Mouse (Mus musculus) heart, adult 2 months (tissue): ENCODE results near the gene Chek1. TPM values are rescaled to one million over a fixed set of nuclear protein-coding genes. Genes with fewer than 3 reads are reported as not detected.
A peak's percentile ranks its signal among the peaks of the same experiment; 100 is the strongest.

Source experiments
- DNase-seq, 2 experiments: peaks; one replicate each; pipeline ENCODE4 v3.0.0; 2021
- H3K27ac ChIP-seq: fragments of 200-600 bp; 2 replicates; pipeline ENCODE4 v1.8.1; 2022
- H3K27me3 ChIP-seq: fragments of 200-500 bp; 2 replicates; pipeline ENCODE4 v1.6.1; 2012; ENCODE audit warnings: mild to moderate bottlenecking, low read length, inconsistent platforms, mixed read lengths; ENCODE audit not compliant: control insufficient read depth, insufficient read depth
- H3K36me3 ChIP-seq: fragments of 200-500 bp; 2 replicates; pipeline ENCODE4 v1.6.1; 2012; ENCODE audit warnings: low read length, inconsistent platforms; ENCODE audit not compliant: control insufficient read depth, insufficient read depth
- H3K4me1 ChIP-seq: fragments of 200-500 bp; 2 replicates; pipeline ENCODE4 v1.6.1; 2011; ENCODE audit warnings: low read length; ENCODE audit not compliant: control insufficient read depth, insufficient read depth
- H3K4me3 ChIP-seq: fragments of 200-600 bp; 2 replicates; pipeline ENCODE4 v1.8.1; 2022
- H3K79me2 ChIP-seq: fragments of 200-500 bp; replicated peaks from 2 replicates; pipeline ENCODE4 v1.6.1; 2012; ENCODE audit warnings: mild to moderate bottlenecking, inconsistent platforms, low read length, moderate library complexity, mixed read lengths; ENCODE audit not compliant: control insufficient read depth, insufficient read depth
- H3K9ac ChIP-seq: fragments of 200-500 bp; 2 replicates; pipeline ENCODE4 v1.6.1; 2012; ENCODE audit warnings: low read depth, mild to moderate bottlenecking, control low read depth, inconsistent platforms, low read length, mixed read lengths
- CTCF ChIP-seq: fragments of 200-600 bp; IDR thresholded peaks from 2 replicates; pipeline ENCODE4 v1.8.1; 2022; ENCODE audit warnings: antibody characterized with exemption, mild to moderate bottlenecking, moderate library complexity
- EP300 ChIP-seq: fragments of 200-500 bp; IDR thresholded peaks from 2 replicates; pipeline ENCODE4 v1.6.1; 2011; ENCODE audit warnings: low read depth, low read length, control low read depth; ENCODE audit not compliant: insufficient read depth
- POLR2A ChIP-seq: fragments of 200-500 bp; IDR thresholded peaks from 2 replicates; pipeline ENCODE4 v1.6.1; 2011; ENCODE audit warnings: mild to moderate bottlenecking, low read depth, low read length, control low read depth; ENCODE audit not compliant: insufficient read depth
- WGBS: fragments of 180-500 bp; shearing (Covaris S2); methylation state at CpG from one replicate; pipeline ENCODE4 v1.1.7; 2018; 5-methylcytosine and 5-hydroxymethylcytosine counted together
- intact Hi-C: fragments of 180-260 bp; cut with DNase I; formaldehyde crosslinking; loops from one replicate; pipeline ENCODE4 v1.15.1; 2025
- polyA plus RNA-seq: library from polyadenylated mRNA; depleted of rRNA; stranded (reverse); fragments of >200 nt; gene quantifications from 2 replicates; pipeline ENCODE4 v1.2.3, GENCODE M21; 2012
- total RNA-seq, 2 experiments: library from RNA; stranded (reverse); gene quantifications; 2 replicates each; pipeline ENCODE4 v1.2.3; 2021

Gene Chek1
- total and polyA plus RNA-seq, 3 experiments: 0.08 to 0.68 (median 0.29) TPM

DNA sequence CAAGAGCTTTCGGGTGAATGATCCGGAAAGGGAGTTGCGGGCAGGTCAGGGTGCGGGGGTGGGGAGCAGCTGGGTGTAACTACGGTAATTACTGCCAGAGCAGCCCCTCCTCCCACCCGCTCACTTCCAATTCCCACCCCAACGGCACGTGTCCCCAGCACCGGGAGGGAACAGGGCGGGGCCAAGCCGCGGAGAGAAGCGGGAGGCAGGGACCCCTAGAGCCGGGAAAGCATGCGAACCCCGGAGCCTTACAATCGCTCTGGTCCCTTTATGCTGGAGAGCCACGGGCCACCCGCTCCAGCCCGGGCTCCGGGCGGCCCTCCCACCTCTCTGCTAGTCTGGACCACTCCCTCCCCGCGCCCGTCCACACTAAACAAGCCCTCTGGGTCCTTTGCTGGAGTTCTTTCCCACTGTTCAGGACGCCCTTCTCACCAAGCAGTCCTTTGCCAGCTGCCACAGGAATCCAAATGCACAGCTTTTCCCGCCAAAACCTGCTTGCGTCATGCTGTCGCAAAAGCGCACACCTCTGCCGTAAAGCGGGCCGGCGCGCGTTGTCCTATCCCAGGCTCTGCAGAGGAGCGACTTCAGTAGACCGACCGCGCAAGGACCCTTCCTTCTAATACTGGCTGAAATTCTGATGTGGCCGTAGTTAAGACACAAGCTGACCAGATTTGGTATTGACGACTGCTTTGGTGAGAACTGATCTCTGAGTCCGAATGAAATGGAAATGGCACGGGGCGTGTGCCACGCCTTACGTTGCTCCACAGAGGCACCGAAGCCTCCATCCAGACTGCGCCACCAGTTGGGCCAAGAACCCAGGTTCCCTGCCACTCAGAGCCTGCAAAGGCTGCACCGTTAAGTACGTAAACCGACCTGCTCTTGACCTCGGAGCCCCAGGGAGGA, 483 bp downstream of the Chek1 start:
- TF ChIP-seq POLR2A (peak; percentile 84), CTCF (peak; percentile 17), EP300 (peak; percentile 46; the same call in 1 of the 2 replicates)
- Histone ChIP-seq H3K4me3 (peak overlapping the region; percentile 49), H3K4me1 (0 out of 2 replicates have a peak, but pooled peaks cover 1% of the 10 kb centered on the region), H3K36me3 (no peaks in the 10 kb centered on the region), H3K27me3 (no peaks in the 10 kb centered on the region), H3K9ac (peak overlapping the region; percentile 68), H3K79me2 (no peaks in the 10 kb centered on the region), H3K27ac (peak overlapping the region; percentile 66)
- WGBS: under 1% methylated on average over 51 of the region's 53 CpGs
- intact Hi-C loops: loop anchor here (2.0 to 5.0 kb wide), 2 partner anchors 40 to 71 kb away; partner anchors contain the start of genes Ei24 and Stt3a
- peak; percentile 91 to 94 for DNase-seq

DNA sequence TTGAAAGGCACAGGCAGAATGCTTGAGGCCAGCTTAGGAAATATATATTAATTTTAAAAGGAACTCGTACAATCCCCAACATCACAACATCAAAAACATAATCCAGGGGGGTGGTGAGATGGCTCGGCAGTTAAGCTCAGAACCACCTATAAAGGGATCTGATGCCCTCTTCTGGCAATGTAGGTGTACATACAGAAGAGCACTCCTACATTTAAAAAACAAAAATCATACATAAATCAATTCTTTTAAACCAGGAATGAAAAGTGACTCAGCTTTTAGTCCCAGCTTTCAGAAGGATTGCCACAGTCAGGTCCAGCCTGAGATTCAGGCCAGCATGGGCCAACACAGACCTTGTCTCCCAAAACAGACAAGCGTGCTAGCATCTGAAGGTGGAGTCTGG, 10.2 kb downstream of the Chek1 start:
- H3K4me1 ChIP-seq: no peaks in the 10 kb centered on the region
- 72% methylated on average over 3 of the region's 3 CpGs for WGBS
- H3K36me3 ChIP-seq: no peaks in the 10 kb centered on the region
- H3K27ac ChIP-seq: no peak overlapping the region
- peak; percentile 47 for TF ChIP-seq CTCF
- no peak for TF ChIP-seq EP300
- no peak for DNase-seq
- no peak overlapping the region for H3K4me3 ChIP-seq
- no peaks in the 10 kb centered on the region for H3K27me3 ChIP-seq
- no peak overlapping the region for H3K9ac ChIP-seq
- no peaks in the 10 kb centered on the region for H3K79me2 ChIP-seq
- intact Hi-C loops: loop anchor here (10.0 kb wide), 1 partner anchor 1122 kb away; no protein-coding TSS in a partner anchor

DNA sequence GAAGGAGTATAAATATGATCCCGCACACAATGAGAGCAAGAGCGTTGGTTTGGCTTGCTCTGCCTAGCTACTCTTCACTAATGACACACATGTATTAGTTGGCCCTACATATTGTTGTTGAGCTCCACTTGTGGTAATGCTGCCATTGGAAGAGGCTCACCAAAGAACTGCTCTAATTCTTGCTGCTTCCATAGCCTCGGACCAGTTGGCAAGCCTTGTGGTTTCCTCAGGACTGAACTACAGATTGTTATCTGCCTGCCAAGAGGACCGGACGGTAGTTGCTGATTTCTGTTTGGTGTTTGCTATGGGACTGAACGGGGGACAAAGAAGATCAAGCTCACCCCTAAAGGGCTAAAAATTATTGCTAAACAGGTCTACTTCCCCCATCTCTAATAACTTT, 19.6 kb downstream of the Chek1 start:
- Histone ChIP-seq H3K36me3 (no peaks in the 10 kb centered on the region), H3K9ac (no peak overlapping the region), H3K79me2 (no peaks in the 10 kb centered on the region), H3K27me3 (no peaks in the 10 kb centered on the region), H3K27ac (no peak overlapping the region), H3K4me3 (no peak overlapping the region), H3K4me1 (no peaks in the 10 kb centered on the region)
- 89% methylated on average over 6 of the region's 6 CpGs for WGBS
- TF ChIP-seq POLR2A: no peak
- no peak for TF ChIP-seq CTCF
- TF ChIP-seq EP300: no peak
- DNase-seq: no peak
- intact Hi-C loops: no loop called here

DNA sequence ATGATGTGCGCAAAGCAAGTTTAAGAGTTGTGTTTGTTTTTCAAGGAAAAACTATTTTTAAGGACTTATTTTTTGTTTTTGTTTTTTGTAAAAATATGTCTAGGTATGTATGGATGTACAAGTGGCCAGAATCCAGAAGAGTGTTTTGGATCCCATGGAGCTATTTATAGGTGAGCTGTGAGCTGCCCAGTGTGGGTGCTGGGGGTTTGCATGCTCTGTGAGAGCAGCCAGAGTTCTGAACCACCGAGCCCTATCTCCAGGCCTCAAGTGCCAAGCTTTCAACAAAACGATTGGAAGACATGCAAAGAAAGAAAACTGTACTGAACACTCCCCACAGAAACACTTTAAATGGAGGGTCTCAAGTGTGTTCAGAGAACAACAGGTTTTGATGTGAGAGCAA, 20.9 kb downstream of the Chek1 start:
- 56% methylated on average over 3 of the region's 3 CpGs for WGBS
- Histone ChIP-seq H3K27ac (no peak overlapping the region), H3K36me3 (no peaks in the 10 kb centered on the region), H3K9ac (no peak overlapping the region), H3K79me2 (no peaks in the 10 kb centered on the region), H3K4me3 (no peak overlapping the region), H3K4me1 (no peaks in the 10 kb centered on the region), H3K27me3 (no peaks in the 10 kb centered on the region)
- DNase-seq: no peak
- TF ChIP-seq CTCF (no peak), POLR2A (no peak), EP300 (no peak)
- intact Hi-C loops: no loop called here

GRCm38 (mm10) chr9:36694276-36694675, 32.6 kb downstream of the Chek1 start:
- H3K36me3 ChIP-seq: no peaks in the 10 kb centered on the region
- WGBS: 95% methylated on average over 10 of the region's 10 CpGs
- H3K4me3 ChIP-seq: no peak overlapping the region
- H3K27ac ChIP-seq: no peak overlapping the region
- no peak overlapping the region for H3K9ac ChIP-seq
- H3K27me3 ChIP-seq: no peaks in the 10 kb centered on the region
- intact Hi-C loops: no loop called here
- no peaks in the 10 kb centered on the region for H3K4me1 ChIP-seq
- TF ChIP-seq EP300 (no peak), POLR2A (no peak), CTCF (no peak)
- DNase-seq: no peak
- no peaks in the 10 kb centered on the region for H3K79me2 ChIP-seq

DNA sequence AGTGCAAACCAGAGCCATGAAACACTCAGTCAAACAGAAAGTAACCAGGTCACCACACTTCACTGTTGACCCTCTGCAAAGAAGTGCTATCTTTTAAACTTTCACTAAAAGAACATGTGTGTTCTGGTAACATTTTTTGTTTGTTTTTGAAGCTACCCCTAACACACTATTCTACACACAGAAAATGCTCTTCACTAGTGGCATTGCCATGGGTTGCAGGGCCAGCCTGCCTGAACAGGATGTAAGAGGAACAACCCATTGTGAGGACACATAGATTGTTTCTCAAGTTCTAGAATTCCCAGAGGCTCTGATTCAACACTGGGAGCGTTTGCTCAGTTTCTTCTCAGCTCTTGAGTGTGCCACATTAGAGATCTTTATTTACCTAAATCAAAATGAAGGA, 33.9 kb downstream of the Chek1 start, which contains the start of gene Acrv1:
TSS of gene Acrv1 (plus strand) at position 301 of the 400 bp plus-strand sequence.
- 54% methylated on average over 1 of the region's 1 CpGs for WGBS
- H3K9ac ChIP-seq: no peak within 1 kb of the TSS
- intact Hi-C loops: no loop called here
- no peak within 1 kb of the TSS for H3K27ac ChIP-seq
- H3K4me1 ChIP-seq: no peaks in the 10 kb centered on the region
- no peak for DNase-seq
- H3K27me3 ChIP-seq: no peaks in the 10 kb centered on the region
- no peak within 1 kb of the TSS for H3K4me3 ChIP-seq
- H3K36me3 ChIP-seq: no peaks in the 10 kb centered on the region
- TF ChIP-seq CTCF: no peak
- TF ChIP-seq EP300: no peak
- TF ChIP-seq POLR2A: no peak
- no peaks in the 10 kb centered on the region for H3K79me2 ChIP-seq
